ENCODE assay signal across 9 mouse cellular contexts in genomic region chr9:44310750-44311135, GRCm38 (mm10). TPM values are rescaled to one million over a fixed set of nuclear protein-coding genes. Genes with fewer than 3 reads are reported as not detected.
DNase-seq lines count a peak whose midpoint lies in the region; ATAC-seq and TF ChIP-seq lines count a peak whose summit lies in the region.
"Had no signal": no experiment of that assay in that cellular context is flagged by ENCODE, and none has a peak within 500 bp of the region (broad histone marks: within the 10 kb centered on the region; RNA-seq: fewer than 3 reads in every experiment).

No protein-coding gene starts in this region.

- ATAC-seq in forebrain, postnatal 0 days = no peak
- ATAC-seq in kidney, embryonic 16.5 days (ENCODE audit: low FRiP score, low TSS enrichment) = no peak
- ATAC-seq in limb, embryonic 15.5 days (ENCODE audit: insufficient number of reproducible peaks, low FRiP score, low TSS enrichment, low read depth) = no peak

- peaks cover 37% of the 10 kb centered on the region for H3K4me1 ChIP-seq in forebrain, embryonic 10.5 days
- no peaks in the 10 kb centered on the region for H3K4me1 ChIP-seq in forebrain, postnatal 0 days (ENCODE audit: insufficient read depth)
- H3K4me1 ChIP-seq in kidney, embryonic 16.5 days (ENCODE audit: insufficient read depth, low read length) = peaks cover 9% of the 10 kb centered on the region; the same call in 1 of the 2 replicates
- peaks cover 5% of the 10 kb centered on the region for H3K4me1 ChIP-seq in cortical plate, adult 2 months (ENCODE audit: control insufficient read depth, insufficient read depth, low read length)
- H3K4me1 ChIP-seq in limb, embryonic 15.5 days = peaks cover 7% of the 10 kb centered on the region; the same call in 1 of the 2 replicates

- no peaks in the 10 kb centered on the region for H3K9me3 ChIP-seq in forebrain, embryonic 10.5 days
- H3K9me3 ChIP-seq in forebrain, postnatal 0 days (ENCODE audit: low read length) = no peaks in the 10 kb centered on the region
- no peaks in the 10 kb centered on the region for H3K9me3 ChIP-seq in kidney, embryonic 16.5 days (ENCODE audit: low read length)
- H3K9me3 ChIP-seq in limb, embryonic 15.5 days = no peaks in the 10 kb centered on the region

- H3K4me3 ChIP-seq in forebrain, embryonic 10.5 days = peak overlapping the region; percentile 34
- H3K4me3 ChIP-seq in forebrain, postnatal 0 days (ENCODE audit: low read depth, low read length) = no peak overlapping the region
- no peak overlapping the region for H3K4me3 ChIP-seq in kidney, embryonic 16.5 days (ENCODE audit: low read length)
- H3K4me3 ChIP-seq in cortical plate, adult 2 months (ENCODE audit: insufficient read depth, low read length) = no peak overlapping the region
- no peak overlapping the region for H3K4me3 ChIP-seq in limb, embryonic 15.5 days

- H3K4me2 ChIP-seq in forebrain, postnatal 0 days (ENCODE audit: low read depth) = no peak overlapping the region
- H3K4me2 ChIP-seq in kidney, embryonic 16.5 days (replicated peaks; ENCODE audit: low read depth, low read length) = peak overlapping the region; percentile 30; the same call in 1 of the 2 replicates
- H3K4me2 ChIP-seq in limb, embryonic 15.5 days = 0 out of 2 replicates have a peak overlapping the region, but pooled peaks have one; percentile 11

- no peak for TF ChIP-seq POLR2A in cortical plate, adult 2 months (IDR thresholded peaks at IDR 0.05; ENCODE audit: extremely low read depth, insufficient read depth, low read length)

- peaks cover 40% of the 10 kb centered on the region for H3K36me3 ChIP-seq in forebrain, embryonic 10.5 days (replicated peaks)
- H3K36me3 ChIP-seq in forebrain, postnatal 0 days (ENCODE audit: insufficient read depth) = peaks cover 48% of the 10 kb centered on the region
- peaks cover 37% of the 10 kb centered on the region for H3K36me3 ChIP-seq in kidney, embryonic 16.5 days (ENCODE audit: insufficient read depth, low read length)
- H3K36me3 ChIP-seq in limb, embryonic 15.5 days = peaks cover 41% of the 10 kb centered on the region

- H3K27ac ChIP-seq in forebrain, embryonic 10.5 days = peak overlapping the region; percentile 75
- no peak overlapping the region for H3K27ac ChIP-seq in forebrain, postnatal 0 days (ENCODE audit: low read depth, low read length)
- peak overlapping the region; percentile 63 for H3K27ac ChIP-seq in kidney, embryonic 16.5 days (ENCODE audit: low read length)
- peak overlapping the region; percentile 43 for H3K27ac ChIP-seq in cortical plate, adult 2 months (ENCODE audit: insufficient read depth, low read length)
- no peak overlapping the region for H3K27ac ChIP-seq in limb, embryonic 15.5 days

- WGBS in forebrain, embryonic 10.5 days = 17% methylated on average over 10 of the region's 10 CpGs
- 40% methylated on average over 10 of the region's 10 CpGs for whole genome bisulfite sequencing in forebrain, postnatal 0 days
- 47% methylated on average over 10 of the region's 10 CpGs for WGBS in kidney, embryonic 16.5 days
- WGBS in limb, embryonic 15.5 days = 38% methylated on average over 10 of the region's 10 CpGs

- DNase-seq in forebrain, embryonic 10.5 days (ENCODE audit: extremely low spot score, low spot score) = no peak
- no peak for DNase-seq in forebrain, postnatal 0 days
- DNase-seq in kidney, postnatal 36 days = no peak
- DNase-seq in retina, postnatal 1 day = no peak
- DNase-seq in adrenal gland, postnatal 14 days = no peak
- DNase-seq: gastrocnemius, postnatal 10 days had no signal

- H3K9ac ChIP-seq in forebrain, postnatal 0 days = no peak overlapping the region
- H3K9ac ChIP-seq in kidney, embryonic 16.5 days (replicated peaks; ENCODE audit: low read length) = peak overlapping the region; percentile 3; the same call in 1 of the 2 replicates
- no peak overlapping the region for H3K9ac ChIP-seq in limb, embryonic 15.5 days

- peaks cover 31% of the 10 kb centered on the region for H3K27me3 ChIP-seq in forebrain, embryonic 10.5 days (ENCODE audit: poor library complexity, severe bottlenecking)
- H3K27me3 ChIP-seq in forebrain, postnatal 0 days (ENCODE audit: insufficient read depth, low read length) = no peaks in the 10 kb centered on the region
- H3K27me3 ChIP-seq in kidney, embryonic 16.5 days (ENCODE audit: insufficient read depth, low read length) = no peaks in the 10 kb centered on the region
- no peaks in the 10 kb centered on the region for H3K27me3 ChIP-seq in limb, embryonic 15.5 days

- TF ChIP-seq CTCF in forebrain, postnatal 0 days (IDR thresholded peaks at IDR 0.05; ENCODE audit: low read depth) = no peak
- TF ChIP-seq CTCF in cortical plate, adult 2 months (IDR thresholded peaks at IDR 0.05; ENCODE audit: extremely low read depth, insufficient read depth, low read length) = no peak

RNA-seq across cellular contexts. Expression of gene Hinfp, which starts 5.3 kb away (rescaled TPM):
- 32.8 and 33.0 TPM in 2 replicates for polyA plus RNA-seq in forebrain, embryonic 10.5 days (2016; fragmentation: Nextera tagmentation; extraction: Ambion mirVana)
- total RNA-seq in forebrain, postnatal 0 days (2014; rRNA removed) = 24.4 and 29.5 TPM in 2 replicates
- polyA plus RNA-seq in forebrain, postnatal 0 days (2015; fragmentation: Nextera tagmentation; extraction: Ambion mirVana) = 10.7 and 14.2 TPM in 2 replicates
- polyA plus RNA-seq in kidney, embryonic 16.5 days (2015; fragmentation: Nextera tagmentation; extraction: Ambion mirVana) = 27.2 and 31.1 TPM in 2 replicates
- polyA plus RNA-seq in cortical plate, adult 2 months (2012; rRNA removed) = 27.6 and 33.6 TPM in 2 replicates
- polyA plus RNA-seq in limb, embryonic 15.5 days (2015; fragmentation: Nextera tagmentation; extraction: Ambion mirVana) = 24.2 and 24.9 TPM in 2 replicates
- total RNA-seq in adrenal gland, postnatal 14 days (2021) = 20.3 and 22.1 TPM in 2 replicates

RNA-seq across cellular contexts. Expression of gene C2cd2l, which starts 9.3 kb away (rescaled TPM):
- polyA plus RNA-seq in forebrain, embryonic 10.5 days (2016; fragmentation: Nextera tagmentation; extraction: Ambion mirVana) = 8.3 and 8.7 TPM in 2 replicates
- 42.9 and 54.2 TPM in 2 replicates for total RNA-seq in forebrain, postnatal 0 days (2014; rRNA removed)
- polyA plus RNA-seq in forebrain, postnatal 0 days (2015; fragmentation: Nextera tagmentation; extraction: Ambion mirVana) = 26.2 and 33.2 TPM in 2 replicates
- polyA plus RNA-seq in kidney, embryonic 16.5 days (2015; fragmentation: Nextera tagmentation; extraction: Ambion mirVana) = 11.6 and 14.3 TPM in 2 replicates
- polyA plus RNA-seq in cortical plate, adult 2 months (2012; rRNA removed) = 203 and 213 TPM in 2 replicates
- polyA plus RNA-seq in limb, embryonic 15.5 days (2015; fragmentation: Nextera tagmentation; extraction: Ambion mirVana) = 6.9 and 7.1 TPM in 2 replicates
- total RNA-seq in adrenal gland, postnatal 14 days (2021) = 27.8 and 40.4 TPM in 2 replicates

RNA-seq across cellular contexts. Expression of gene Dpagt1, which starts 15.1 kb away (rescaled TPM):
- polyA plus RNA-seq in forebrain, embryonic 10.5 days (2016; fragmentation: Nextera tagmentation; extraction: Ambion mirVana) = 48.0 and 49.3 TPM in 2 replicates
- total RNA-seq in forebrain, postnatal 0 days (2014; rRNA removed) = 17.7 and 18.3 TPM in 2 replicates
- 30.1 and 30.6 TPM in 2 replicates for polyA plus RNA-seq in forebrain, postnatal 0 days (2015; fragmentation: Nextera tagmentation; extraction: Ambion mirVana)
- 45.4 and 53.9 TPM in 2 replicates for polyA plus RNA-seq in kidney, embryonic 16.5 days (2015; fragmentation: Nextera tagmentation; extraction: Ambion mirVana)
- 18.0 and 19.3 TPM in 2 replicates for polyA plus RNA-seq in cortical plate, adult 2 months (2012; rRNA removed)
- 37.7 and 38.0 TPM in 2 replicates for polyA plus RNA-seq in limb, embryonic 15.5 days (2015; fragmentation: Nextera tagmentation; extraction: Ambion mirVana)
- total RNA-seq in adrenal gland, postnatal 14 days (2021) = 27.1 and 29.5 TPM in 2 replicates

RNA-seq across cellular contexts. Expression of gene Abcg4, which starts 22.3 kb away (rescaled TPM):
- polyA plus RNA-seq in forebrain, embryonic 10.5 days (2016; fragmentation: Nextera tagmentation; extraction: Ambion mirVana) = 5.3 and 7.2 TPM in 2 replicates
- 30.6 and 45.2 TPM in 2 replicates for total RNA-seq in forebrain, postnatal 0 days (2014; rRNA removed)
- 15.2 and 20.4 TPM in 2 replicates for polyA plus RNA-seq in forebrain, postnatal 0 days (2015; fragmentation: Nextera tagmentation; extraction: Ambion mirVana)
- 2.8 TPM in 2 replicates for polyA plus RNA-seq in kidney, embryonic 16.5 days (2015; fragmentation: Nextera tagmentation; extraction: Ambion mirVana)
- polyA plus RNA-seq in cortical plate, adult 2 months (2012; rRNA removed) = 86.3 and 91.1 TPM in 2 replicates
- 6.2 and 6.4 TPM in 2 replicates for polyA plus RNA-seq in limb, embryonic 15.5 days (2015; fragmentation: Nextera tagmentation; extraction: Ambion mirVana)
- 19.0 and 28.8 TPM in 2 replicates for total RNA-seq in adrenal gland, postnatal 14 days (2021)

RNA-seq across cellular contexts. Expression of gene H2afx, which starts 23.8 kb away (rescaled TPM):
- polyA plus RNA-seq in forebrain, embryonic 10.5 days (2016; fragmentation: Nextera tagmentation; extraction: Ambion mirVana) = 524 and 528 TPM in 2 replicates
- total RNA-seq in forebrain, postnatal 0 days (2014; rRNA removed) = 97.8 and 109 TPM in 2 replicates
- polyA plus RNA-seq in forebrain, postnatal 0 days (2015; fragmentation: Nextera tagmentation; extraction: Ambion mirVana) = 143 and 149 TPM in 2 replicates
- 353 and 432 TPM in 2 replicates for polyA plus RNA-seq in kidney, embryonic 16.5 days (2015; fragmentation: Nextera tagmentation; extraction: Ambion mirVana)
- 64.8 and 68.3 TPM in 2 replicates for polyA plus RNA-seq in cortical plate, adult 2 months (2012; rRNA removed)
- 252 and 254 TPM in 2 replicates for polyA plus RNA-seq in limb, embryonic 15.5 days (2015; fragmentation: Nextera tagmentation; extraction: Ambion mirVana)
- total RNA-seq in adrenal gland, postnatal 14 days (2021) = 76.0 and 90.3 TPM in 2 replicates

Comparison
In these comparisons a context has a peak if more than half of its experiments do, and no peak if none do; other contexts are left out.
1. H3K27ac ChIP-seq: peak in forebrain, embryonic 10.5 days (single experiment), kidney, embryonic 16.5 days (single experiment) and cortical plate, adult 2 months (single experiment); none in forebrain, postnatal 0 days (single experiment) and limb, embryonic 15.5 days (single experiment).